Mouse (Mus musculus): Measurements from ENCODE around the gene Thada. TPM values are rescaled to one million over a fixed set of nuclear protein-coding genes. Genes with fewer than 3 reads are reported as not detected.

The Thada gene
- polyA plus RNA-seq, 1 experiment = 6.8 TPM

DNA sequence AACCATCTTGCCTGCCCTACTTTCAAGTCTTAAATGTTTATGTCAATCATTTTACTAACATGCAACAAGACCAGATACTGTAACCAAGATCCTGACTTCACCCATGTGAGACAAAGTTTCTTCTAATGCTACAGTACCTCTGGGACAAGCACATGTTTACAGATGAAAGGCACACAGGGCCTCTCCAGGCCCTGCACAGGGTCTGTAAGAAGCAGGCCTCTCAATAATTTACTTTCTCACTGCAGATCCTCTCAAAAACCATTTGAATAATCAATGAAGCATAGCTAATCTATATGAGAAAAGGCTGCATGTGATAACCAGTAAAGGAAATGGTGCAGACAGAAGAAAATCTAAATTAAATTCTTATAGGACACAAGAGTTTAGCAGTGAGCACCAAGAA lies 31.8 kb downstream of the Thada start:
- no peaks in the 10 kb centered on the region for H3K4me1 ChIP-seq (ENCODE audit: control insufficient read depth, insufficient read depth, low read length)
- TF ChIP-seq CTCF (IDR thresholded peaks at IDR 0.05; ENCODE audit: borderline replicate concordance, insufficient read depth, low read depth, low read length) (no peak), POLR2A (IDR thresholded peaks at IDR 0.05; ENCODE audit: borderline replicate concordance, insufficient read depth, low read length) (no peak)
- no peak for DNase-seq
- no peak overlapping the region for H3K27ac ChIP-seq (ENCODE audit: insufficient read depth, low read length)
- no peaks in the 10 kb centered on the region for H3K27me3 ChIP-seq (ENCODE audit: control insufficient read depth, insufficient read depth, low read length)
- no peak overlapping the region for H3K4me3 ChIP-seq (replicated peaks; ENCODE audit: insufficient read depth, low read depth, low read length)

DNA sequence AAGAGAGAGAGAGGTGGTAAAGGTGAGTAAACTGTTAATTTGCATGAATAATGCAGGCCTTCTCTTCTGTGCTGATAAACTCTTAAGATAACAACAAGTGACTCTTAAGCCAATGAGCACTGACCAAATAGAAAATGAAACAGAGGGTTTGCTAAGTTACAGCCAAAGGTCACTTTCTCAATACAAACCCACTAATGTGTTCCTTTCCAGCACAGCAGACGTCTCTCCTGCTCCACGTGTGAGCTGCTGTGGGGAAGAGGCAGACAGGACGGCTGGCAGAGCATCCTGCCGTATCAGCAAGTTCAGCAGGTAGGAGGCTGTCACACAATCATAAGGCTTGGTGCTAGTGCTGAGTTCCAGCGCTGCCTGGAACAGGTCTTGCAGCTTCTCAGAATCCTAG lies 34.0 kb downstream of the Thada start:
- no peak for DNase-seq
- 68% methylated on average over 5 of the region's 5 CpGs for WGBS
- Histone ChIP-seq H3K27ac (ENCODE audit: insufficient read depth, low read length) (no peak overlapping the region), H3K4me1 (ENCODE audit: control insufficient read depth, insufficient read depth, low read length) (no peaks in the 10 kb centered on the region), H3K27me3 (ENCODE audit: control insufficient read depth, insufficient read depth, low read length) (no peaks in the 10 kb centered on the region), H3K4me3 (replicated peaks; ENCODE audit: insufficient read depth, low read depth, low read length) (no peak overlapping the region)
- TF ChIP-seq CTCF (IDR thresholded peaks at IDR 0.05; ENCODE audit: borderline replicate concordance, insufficient read depth, low read depth, low read length) = no peak
- TF ChIP-seq POLR2A (IDR thresholded peaks at IDR 0.05; ENCODE audit: borderline replicate concordance, insufficient read depth, low read length) = no peak

DNA sequence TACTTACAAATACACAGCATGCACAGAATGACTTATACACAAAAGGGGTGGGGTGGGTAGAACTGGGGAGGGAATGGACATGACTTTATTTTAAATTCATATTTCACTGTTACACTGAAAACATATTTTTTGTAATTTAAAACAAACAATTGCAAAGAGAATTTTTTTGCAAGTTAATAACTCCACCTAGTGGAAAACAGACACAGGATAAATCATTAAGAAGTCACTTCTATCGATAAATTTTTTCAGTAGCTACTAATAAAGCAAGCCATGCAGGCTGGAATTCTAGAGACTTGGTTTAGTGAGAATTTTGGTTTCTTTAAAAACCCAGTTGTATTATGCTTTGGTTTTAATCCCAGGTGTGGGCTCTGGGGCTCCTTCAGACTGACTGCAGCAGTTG lies 41.7 kb downstream of the Thada start:
- WGBS = 80% methylated on average over 1 of the region's 1 CpGs
- Histone ChIP-seq H3K27ac (ENCODE audit: insufficient read depth, low read length) (no peak overlapping the region), H3K4me1 (ENCODE audit: control insufficient read depth, insufficient read depth, low read length) (no peaks in the 10 kb centered on the region; the same call in 1 of the 2 replicates), H3K4me3 (replicated peaks; ENCODE audit: insufficient read depth, low read depth, low read length) (no peak overlapping the region), H3K27me3 (ENCODE audit: control insufficient read depth, insufficient read depth, low read length) (no peaks in the 10 kb centered on the region)
- TF ChIP-seq CTCF (IDR thresholded peaks at IDR 0.05; ENCODE audit: borderline replicate concordance, insufficient read depth, low read depth, low read length) (no peak), POLR2A (IDR thresholded peaks at IDR 0.05; ENCODE audit: borderline replicate concordance, insufficient read depth, low read length) (no peak)
- no peak for DNase-seq

DNA sequence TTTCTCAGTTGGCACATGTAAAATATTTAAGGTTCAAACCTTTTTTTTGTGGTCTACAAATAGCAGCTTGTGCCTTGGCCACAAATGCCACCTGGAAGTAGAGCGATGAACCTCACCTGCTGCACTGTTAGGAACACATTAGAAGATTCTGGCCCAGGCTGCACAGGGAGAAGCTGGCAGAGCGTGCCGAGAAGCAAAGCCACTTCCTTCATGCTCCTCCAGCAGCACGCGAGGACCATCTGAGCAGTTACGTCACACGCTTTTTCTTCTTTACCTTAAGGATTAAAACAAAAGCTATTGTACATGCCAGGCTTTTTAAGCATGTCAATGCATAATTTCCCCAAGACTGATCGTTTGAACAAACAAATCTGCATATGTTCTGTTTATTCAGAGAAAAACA lies 43.1 kb downstream of the Thada start:
- peak; percentile 19 to 41 for DNase-seq
- no peaks in the 10 kb centered on the region for H3K27me3 ChIP-seq (ENCODE audit: control insufficient read depth, insufficient read depth, low read length)
- TF ChIP-seq POLR2A (IDR thresholded peaks at IDR 0.05; ENCODE audit: borderline replicate concordance, insufficient read depth, low read length) (no peak), CTCF (IDR thresholded peaks at IDR 0.05; ENCODE audit: borderline replicate concordance, insufficient read depth, low read depth, low read length) (no peak)
- no peaks in the 10 kb centered on the region; the same call in 1 of the 2 replicates for H3K4me1 ChIP-seq (ENCODE audit: control insufficient read depth, insufficient read depth, low read length)
- no peak overlapping the region for H3K27ac ChIP-seq (ENCODE audit: insufficient read depth, low read length)
- H3K4me3 ChIP-seq (replicated peaks; ENCODE audit: insufficient read depth, low read depth, low read length) = no peak overlapping the region
- WGBS = 31% methylated on average over 8 of the region's 8 CpGs

DNA sequence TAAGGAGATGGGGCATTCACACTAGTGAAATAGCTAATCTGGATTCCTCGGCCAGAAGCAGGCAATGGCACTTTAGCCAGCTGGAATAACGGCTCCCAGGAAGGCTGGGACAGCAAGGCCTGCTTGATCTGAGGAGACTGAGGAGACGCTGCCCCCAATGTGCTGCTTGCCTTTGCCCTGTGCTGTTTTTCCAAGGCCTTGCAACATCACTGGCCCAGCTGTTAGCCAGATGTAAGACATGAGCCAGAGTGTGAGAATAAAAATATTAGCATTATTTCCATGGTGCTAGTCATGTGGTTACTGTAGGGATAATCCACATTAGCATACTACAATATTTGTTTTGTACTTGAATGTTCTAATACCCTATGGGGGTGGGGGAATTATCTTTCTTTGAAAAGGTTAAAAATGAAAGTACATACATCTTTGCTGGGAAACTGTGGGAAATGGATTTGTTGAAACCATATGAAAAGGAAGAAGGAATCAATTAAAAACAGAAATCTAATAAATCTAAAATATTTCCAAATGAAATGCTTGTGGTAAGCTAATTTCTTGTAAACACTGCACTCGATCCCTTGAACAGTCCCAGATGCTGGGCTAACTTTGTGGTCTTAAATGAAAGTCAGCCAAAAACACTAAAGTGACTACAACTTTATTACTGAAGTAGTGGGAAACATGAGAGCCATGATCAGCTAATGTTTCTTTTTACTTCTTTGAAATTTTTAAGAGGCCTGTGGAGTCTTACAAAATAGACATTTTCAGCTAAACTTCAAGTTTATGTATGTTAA lies 43.8 kb downstream of the Thada start:
- Histone ChIP-seq H3K4me3 (replicated peaks; ENCODE audit: insufficient read depth, low read depth, low read length) (no peak overlapping the region), H3K4me1 (ENCODE audit: control insufficient read depth, insufficient read depth, low read length) (no peaks in the 10 kb centered on the region; the same call in 1 of the 2 replicates), H3K27me3 (ENCODE audit: control insufficient read depth, insufficient read depth, low read length) (no peaks in the 10 kb centered on the region), H3K27ac (ENCODE audit: insufficient read depth, low read length) (no peak overlapping the region)
- TF ChIP-seq POLR2A (IDR thresholded peaks at IDR 0.05; ENCODE audit: borderline replicate concordance, insufficient read depth, low read length) (no peak), CTCF (IDR thresholded peaks at IDR 0.05; ENCODE audit: borderline replicate concordance, insufficient read depth, low read depth, low read length) (no peak)
- DNase-seq = no peak
- whole genome bisulfite sequencing = 92% methylated on average over 4 of the region's 4 CpGs

DNA sequence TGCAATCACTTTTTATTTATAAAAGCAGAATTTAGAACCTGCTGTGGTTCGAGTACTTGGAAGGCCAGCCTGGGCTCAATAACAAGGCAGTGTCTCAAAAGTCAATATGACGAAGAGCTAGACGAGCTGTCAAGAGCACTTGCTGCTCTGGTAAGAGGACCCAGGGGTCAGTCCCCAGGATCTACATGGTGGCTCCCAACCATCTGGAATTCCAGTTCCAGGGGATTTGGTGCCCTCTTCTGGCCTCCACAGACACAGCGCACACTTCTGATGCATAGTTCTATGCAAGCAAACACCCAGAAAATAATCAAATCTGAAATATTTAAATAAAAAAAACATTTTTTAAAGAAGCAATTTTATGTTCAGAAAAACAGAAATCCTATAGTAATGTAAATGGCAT lies 45.0 kb downstream of the Thada start:
- no peak overlapping the region for H3K4me3 ChIP-seq (replicated peaks; ENCODE audit: insufficient read depth, low read depth, low read length)
- WGBS = 97% methylated on average over 4 of the region's 4 CpGs
- DNase-seq = no peak
- H3K27ac ChIP-seq (ENCODE audit: insufficient read depth, low read length) = no peak overlapping the region
- H3K27me3 ChIP-seq (ENCODE audit: control insufficient read depth, insufficient read depth, low read length) = no peaks in the 10 kb centered on the region
- TF ChIP-seq CTCF (IDR thresholded peaks at IDR 0.05; ENCODE audit: borderline replicate concordance, insufficient read depth, low read depth, low read length) = no peak
- no peak for TF ChIP-seq POLR2A (IDR thresholded peaks at IDR 0.05; ENCODE audit: borderline replicate concordance, insufficient read depth, low read length)
- H3K4me1 ChIP-seq (ENCODE audit: control insufficient read depth, insufficient read depth, low read length) = no peaks in the 10 kb centered on the region; the same call in 1 of the 2 replicates

DNA sequence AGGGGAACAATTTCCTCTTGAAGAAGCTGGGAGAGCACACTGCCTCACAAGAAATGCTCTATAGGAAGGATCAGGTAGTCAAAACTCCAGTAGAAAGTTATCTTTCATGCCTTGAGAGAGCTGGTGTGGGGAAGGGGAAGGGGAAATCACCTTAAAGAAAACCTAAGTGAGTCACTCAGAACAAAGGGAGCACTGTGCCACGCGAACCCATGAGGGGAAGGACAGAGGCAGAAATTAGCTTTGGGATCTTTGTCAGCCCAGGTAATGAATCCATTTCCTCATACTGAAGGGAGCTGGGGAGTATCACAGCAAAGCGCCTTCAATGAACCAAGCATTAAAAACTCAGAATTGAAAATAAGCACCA lies 45.7 kb downstream of the Thada start:
- 92% methylated on average over 3 of the region's 3 CpGs for WGBS
- no peaks in the 10 kb centered on the region; the same call in 1 of the 2 replicates for H3K4me1 ChIP-seq (ENCODE audit: control insufficient read depth, insufficient read depth, low read length)

More for the DNA sequence above, 45.7 kb downstream of the Thada start:
- Histone ChIP-seq H3K27me3 (ENCODE audit: control insufficient read depth, insufficient read depth, low read length) (no peaks in the 10 kb centered on the region), H3K4me3 (replicated peaks; ENCODE audit: insufficient read depth, low read depth, low read length) (no peak overlapping the region), H3K27ac (ENCODE audit: insufficient read depth, low read length) (no peak overlapping the region)
- no peak for DNase-seq
- TF ChIP-seq POLR2A (IDR thresholded peaks at IDR 0.05; ENCODE audit: borderline replicate concordance, insufficient read depth, low read length) (no peak), CTCF (IDR thresholded peaks at IDR 0.05; ENCODE audit: borderline replicate concordance, insufficient read depth, low read depth, low read length) (no peak)

Measured in cerebellum, adult 2 months (tissue).